Mouse (Mus musculus) heart, postnatal 4 days (tissue): ENCODE measurements around the gene Stra6l. TPM values are rescaled to one million over a fixed set of nuclear protein-coding genes. Genes with fewer than 3 reads are reported as not detected.

ENCODE experiments used
- DNase-seq: peaks from one replicate; pipeline ENCODE4 v3.0.0; 2021
- total RNA-seq, 2 experiments: library from RNA; stranded (reverse); gene quantifications; 2 replicates each; pipeline ENCODE4 v1.2.3; 2021

Gene Stra6l
- total RNA-seq = under 1 TPM in 1 of 2 experiments, not detected in 1; 0.02 TPM

DNA sequence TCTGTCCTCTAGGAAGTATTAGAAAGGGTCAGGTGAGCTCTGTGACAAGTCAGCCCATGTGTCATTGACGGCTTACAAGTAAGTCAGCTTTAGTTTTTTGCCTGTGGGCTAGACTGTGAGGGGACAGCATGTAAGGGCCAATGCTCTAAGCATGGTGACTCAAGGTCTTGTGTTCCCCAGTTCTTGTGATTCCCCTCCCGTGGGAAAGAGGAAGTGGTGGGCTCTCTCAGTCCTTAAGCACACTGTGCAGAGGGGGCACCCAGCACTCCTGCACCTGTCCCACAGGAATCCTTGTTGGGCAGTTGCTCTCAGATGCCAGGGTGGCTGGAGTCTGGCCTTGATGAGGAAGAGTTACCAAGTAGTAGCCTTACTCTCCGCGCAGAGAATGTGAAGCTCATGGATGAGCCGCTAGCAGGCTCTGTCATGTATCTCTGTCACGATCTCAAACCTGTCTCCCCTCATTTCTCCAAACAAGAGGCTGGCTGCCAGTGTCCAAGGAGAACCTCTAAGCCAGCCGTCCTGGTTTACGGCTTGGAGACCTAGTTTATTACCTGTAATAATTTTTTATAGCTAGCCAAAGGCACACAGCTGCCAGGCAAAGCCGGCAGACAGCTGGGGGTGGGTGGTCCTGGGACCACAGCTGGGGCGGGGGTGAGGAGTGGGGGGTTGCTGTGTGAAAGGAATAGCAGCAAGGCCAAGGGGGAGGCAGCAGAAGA lies at the start of gene Stra6l:
Stra6l (plus strand) TSS at position 556 of the 716 bp plus-strand sequence.
- no peak for DNase-seq

DNA sequence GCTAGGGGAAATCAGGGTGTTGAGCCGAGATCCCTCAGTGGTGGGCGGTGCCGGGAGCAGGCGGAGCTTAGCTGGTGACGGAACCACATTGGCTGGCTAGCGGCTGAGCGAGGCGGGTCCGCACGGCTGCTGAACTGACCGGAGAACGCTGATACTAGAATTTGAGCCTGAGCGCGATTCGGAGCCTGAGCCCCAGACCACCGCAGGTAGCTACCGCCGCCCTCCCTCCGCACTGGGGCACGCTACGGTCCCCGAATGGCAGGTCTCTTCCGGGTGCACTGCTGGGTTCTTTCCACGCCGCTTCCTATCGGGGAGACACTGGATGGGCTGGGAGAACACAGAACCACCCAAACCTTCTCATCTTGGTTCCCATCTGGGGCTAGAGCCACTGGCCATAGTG lies 49.5 kb upstream of the Stra6l start, which contains the start of gene Aldh1b1:
Aldh1b1 (plus strand) TSS at position 59 of the 400 bp plus-strand sequence.
- DNase-seq = peak; percentile 84

- no peak for DNase-seq
These were observed 48.4 kb upstream of the Stra6l start for GRCm38 (mm10) chr4:45799956-45800537.

GRCm38 (mm10) chr4:45802900-45803299 lies 45.6 kb upstream of the Stra6l start:
- no peak for DNase-seq

DNA sequence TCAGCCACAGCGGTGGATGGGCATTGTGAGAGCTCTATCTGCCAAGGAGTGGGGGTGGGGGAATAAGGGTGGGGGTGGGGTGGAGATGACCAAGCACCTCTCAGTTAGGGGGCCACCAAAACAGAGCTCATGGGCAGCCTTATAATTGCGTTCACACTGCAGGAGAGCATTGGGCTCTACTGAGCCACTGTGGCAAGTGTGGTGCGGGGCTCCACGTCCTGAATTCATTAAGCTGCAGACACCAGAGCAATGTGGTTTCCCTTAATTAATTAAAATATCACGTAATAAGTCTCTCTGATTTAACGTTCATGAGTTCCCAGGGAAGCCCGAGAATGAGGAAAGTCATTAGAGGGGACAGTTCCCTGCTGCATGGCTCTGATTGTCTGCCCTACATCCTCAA lies 40.4 kb upstream of the Stra6l start:
- DNase-seq = no peak

DNA sequence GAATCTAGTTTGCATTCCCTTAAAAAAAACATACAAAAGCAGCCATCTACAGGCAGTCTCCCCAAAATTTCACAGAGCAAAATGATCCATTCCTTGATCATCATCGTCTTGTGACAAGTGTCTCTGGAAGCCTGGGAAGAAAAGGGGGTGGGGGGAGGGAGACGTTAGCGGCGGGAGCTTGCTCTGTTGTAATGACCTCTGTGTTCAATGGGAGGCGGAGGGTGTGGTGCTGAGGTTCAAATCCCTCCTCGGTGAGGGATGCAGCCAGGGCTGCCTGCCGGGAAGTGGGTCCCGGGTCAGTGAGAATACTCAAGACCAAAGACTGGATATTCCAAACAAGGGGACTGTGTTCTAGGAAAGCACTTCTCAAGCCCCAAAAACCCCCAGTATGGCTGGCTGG lies 37.2 kb upstream of the Stra6l start:
- DNase-seq = no peak

DNA sequence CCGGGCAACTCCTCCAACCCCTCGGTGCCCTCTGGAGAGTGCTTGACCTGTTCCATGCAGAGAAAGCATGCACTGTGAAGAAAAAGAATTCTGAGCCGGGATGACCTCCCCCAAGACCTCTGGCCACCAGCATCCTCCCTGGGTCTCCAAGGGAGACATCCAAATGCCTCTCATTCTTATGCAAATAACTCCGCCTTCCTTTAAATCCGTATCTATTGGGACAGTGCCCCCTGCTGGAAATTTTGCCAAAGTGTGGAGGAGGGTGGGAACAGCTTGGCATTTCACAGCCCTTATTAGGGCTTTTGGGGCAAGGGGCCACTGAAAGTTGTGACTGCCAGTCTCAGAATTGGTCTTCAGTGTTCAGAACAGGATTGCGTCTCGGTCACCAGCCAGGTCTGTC lies 32.9 kb upstream of the Stra6l start:
- DNase-seq = peak; percentile 75

- DNase-seq = no peak
These were observed 29.7 kb upstream of the Stra6l start for GRCm38 (mm10) chr4:45818814-45819207.

- peak; percentile 73 for DNase-seq
These were observed 29.1 kb upstream of the Stra6l start for GRCm38 (mm10) chr4:45819208-45819931.

DNA sequence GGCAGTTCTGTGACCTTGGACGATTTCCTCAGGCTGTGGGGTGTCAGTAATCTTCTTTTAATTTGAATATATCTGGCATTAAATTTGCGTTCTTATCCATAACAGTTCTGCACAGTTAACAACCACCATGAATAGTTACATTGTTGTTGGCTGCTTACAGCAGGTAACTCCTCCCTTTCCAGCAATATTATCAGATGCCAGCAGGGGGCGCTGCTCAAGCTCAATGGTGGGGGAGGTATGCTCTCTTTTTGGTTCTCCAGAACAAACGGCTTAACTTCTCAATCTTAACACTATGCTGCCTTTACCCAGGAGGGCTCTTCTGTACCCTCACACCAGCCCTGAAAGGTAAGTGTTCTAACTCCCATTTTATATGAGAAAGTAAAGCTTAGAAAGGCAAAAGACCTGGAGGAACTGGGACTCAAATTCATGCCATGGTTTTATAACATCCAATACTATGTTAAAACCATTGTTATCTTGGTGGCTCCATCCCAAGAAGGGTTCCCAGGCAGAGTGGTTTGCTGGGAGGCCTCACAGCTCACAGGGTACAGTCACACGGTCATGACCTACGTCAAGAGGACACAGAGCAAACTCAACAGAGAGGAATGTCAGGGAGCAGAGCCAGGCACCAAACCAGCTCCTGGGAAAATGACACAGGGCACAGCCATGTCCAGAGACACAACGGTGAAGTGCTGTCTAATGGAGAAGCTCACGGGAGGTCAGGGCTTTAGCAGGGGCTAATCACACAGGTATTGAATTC lies 28.2 kb upstream of the Stra6l start:
- DNase-seq = peak; percentile 88

- no peak for DNase-seq
These were observed 26.5 kb upstream of the Stra6l start for GRCm38 (mm10) chr4:45821995-45822394.

DNA sequence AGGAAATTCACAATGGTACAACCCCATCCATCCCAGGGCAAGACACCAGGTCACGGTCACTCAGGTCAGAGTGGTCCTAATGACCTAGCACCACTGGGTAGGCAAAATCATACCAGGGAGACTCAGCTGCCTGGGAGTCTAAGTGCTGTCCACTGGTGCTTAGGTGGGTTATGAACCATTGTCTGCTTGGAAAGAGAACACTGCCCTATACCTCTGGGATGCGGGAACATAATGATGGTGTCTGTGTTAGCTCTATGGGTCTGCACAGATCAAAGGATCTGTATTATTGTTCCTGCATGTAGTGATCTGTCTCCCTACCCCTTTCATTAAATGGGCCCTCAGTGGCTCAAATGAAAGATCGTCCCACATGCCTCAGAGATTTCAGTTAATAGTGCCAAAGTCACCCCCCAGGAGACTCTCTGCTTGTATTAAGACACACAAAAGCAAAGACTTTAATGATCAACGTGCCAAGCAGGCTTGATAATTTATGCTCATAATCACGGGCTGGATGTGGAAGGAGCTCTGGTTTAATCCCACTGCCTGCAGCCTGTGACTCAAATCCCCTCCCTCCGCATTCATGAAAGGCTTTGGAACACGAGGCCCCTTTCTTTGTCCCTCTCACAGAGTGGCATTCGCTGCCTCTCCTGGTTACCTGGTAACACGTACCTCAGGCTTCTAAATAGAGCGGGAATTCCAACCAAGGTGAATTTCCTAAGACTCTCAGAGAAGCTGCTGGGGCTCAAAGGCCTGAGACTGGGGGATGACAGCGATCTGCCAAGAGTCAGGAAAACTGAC lies 25.5 kb upstream of the Stra6l start:
- no peak for DNase-seq

GRCm38 (mm10) chr4:45824049-45824760 lies 24.3 kb upstream of the Stra6l start:
- no peak for DNase-seq

GRCm38 (mm10) chr4:45824761-45825556 lies 23.5 kb upstream of the Stra6l start:
- DNase-seq = no peak

DNA sequence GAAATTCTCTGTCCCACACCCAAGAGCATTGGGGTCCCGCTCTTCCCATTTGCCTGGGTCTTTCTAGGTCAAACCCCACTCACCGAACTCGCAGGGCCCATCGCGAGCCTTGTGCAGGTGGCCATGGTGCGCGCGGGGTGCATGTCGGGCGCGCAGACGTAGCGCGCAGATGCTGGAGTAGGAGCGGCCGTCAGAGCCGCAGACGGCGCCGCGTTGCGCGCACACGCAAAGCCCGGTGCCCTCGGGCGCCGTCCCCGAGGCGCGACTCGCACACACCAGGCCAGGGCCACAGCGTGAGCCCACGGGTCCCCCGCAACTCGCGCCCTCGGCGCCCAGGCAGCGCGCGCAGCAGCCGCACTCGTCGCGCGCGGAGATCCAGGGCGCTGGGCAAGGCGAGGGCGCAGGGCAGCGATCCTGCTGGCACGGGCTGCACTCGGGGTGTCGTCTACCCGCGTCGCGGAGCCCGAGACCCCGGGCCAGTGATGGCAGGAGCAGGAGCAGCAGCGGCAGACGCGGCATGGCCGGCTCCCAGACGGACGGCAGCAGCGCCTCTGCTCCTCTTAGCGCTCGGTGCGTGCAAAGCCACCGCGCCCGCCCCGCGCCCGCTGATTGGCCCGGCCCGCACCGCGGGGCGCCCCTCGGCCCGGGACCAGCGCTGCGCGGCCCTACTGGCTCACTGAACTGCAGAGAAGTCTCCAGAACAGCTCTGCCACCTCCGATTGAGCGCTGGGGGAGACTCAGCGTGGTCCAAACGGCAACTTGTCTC lies 22.0 kb upstream of the Stra6l start, which contains the start of gene Igfbpl1:
Igfbpl1 (minus strand) TSS at position 649 of the 766 bp plus-strand sequence.
- peak; percentile 47 for DNase-seq

- no peak for DNase-seq
These were observed 18.3 kb upstream of the Stra6l start for GRCm38 (mm10) chr4:45829907-45830759.

- DNase-seq = no peak
These were observed 16.5 kb upstream of the Stra6l start for GRCm38 (mm10) chr4:45831996-45832395.

- no peak for DNase-seq
These were observed 15.0 kb upstream of the Stra6l start for GRCm38 (mm10) chr4:45833461-45833860.
